Mouse (Mus musculus): ENCODE data around the gene Junb. TPM values are rescaled to one million over a fixed set of nuclear protein-coding genes. Genes with fewer than 3 reads are reported as not detected.
A peak's percentile ranks its signal among the peaks of the same experiment; 100 is the strongest.

Gene Junb
- polyA plus RNA-seq, 1 experiment: 19.2 TPM

DNA sequence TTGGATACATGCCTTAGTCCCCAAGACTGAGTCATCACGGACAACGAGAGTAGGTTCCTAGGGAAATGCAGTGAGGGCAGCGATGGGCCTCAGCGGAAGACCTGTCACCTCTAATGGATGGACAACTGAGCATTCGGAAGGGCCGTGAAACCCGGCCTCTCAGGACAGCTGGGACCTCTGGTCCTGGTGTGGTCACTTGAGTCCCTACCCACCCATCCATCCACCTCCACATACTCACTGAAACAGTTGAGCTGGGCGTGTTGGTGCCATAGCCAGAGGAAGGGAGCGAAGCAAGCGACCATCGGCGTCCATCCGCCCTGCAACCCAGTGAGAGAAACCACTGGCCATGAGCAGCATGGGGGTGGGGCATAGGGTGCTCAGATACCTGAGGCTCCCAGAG lies 47.9 kb downstream of the Junb start:
- H3K27ac ChIP-seq (ENCODE audit: insufficient read depth, low read depth, low read length): no peak overlapping the region
- no peaks in the 10 kb centered on the region for H3K36me3 ChIP-seq (ENCODE audit: control insufficient read depth, insufficient read depth, low read length)
- no peaks in the 10 kb centered on the region for H3K4me1 ChIP-seq (ENCODE audit: control insufficient read depth, insufficient read depth, low read length)
- no peak for DNase-seq
- WGBS: 80% methylated on average over 13 of the region's 13 CpGs
- TF ChIP-seq POLR2A (IDR thresholded peaks at IDR 0.05; ENCODE audit: low read depth, low read length): no peak
- no peak for TF ChIP-seq CTCF (conservative IDR thresholded peaks at IDR 0.05; ENCODE audit: insufficient read depth, insufficient read length, low read depth, low read length)
- H3K4me3 ChIP-seq (ENCODE audit: insufficient read depth, low read depth, low read length): no peak overlapping the region
- H3K27me3 ChIP-seq (replicated peaks; ENCODE audit: control insufficient read depth, insufficient read depth, low read length): peaks cover 3% of the 10 kb centered on the region

DNA sequence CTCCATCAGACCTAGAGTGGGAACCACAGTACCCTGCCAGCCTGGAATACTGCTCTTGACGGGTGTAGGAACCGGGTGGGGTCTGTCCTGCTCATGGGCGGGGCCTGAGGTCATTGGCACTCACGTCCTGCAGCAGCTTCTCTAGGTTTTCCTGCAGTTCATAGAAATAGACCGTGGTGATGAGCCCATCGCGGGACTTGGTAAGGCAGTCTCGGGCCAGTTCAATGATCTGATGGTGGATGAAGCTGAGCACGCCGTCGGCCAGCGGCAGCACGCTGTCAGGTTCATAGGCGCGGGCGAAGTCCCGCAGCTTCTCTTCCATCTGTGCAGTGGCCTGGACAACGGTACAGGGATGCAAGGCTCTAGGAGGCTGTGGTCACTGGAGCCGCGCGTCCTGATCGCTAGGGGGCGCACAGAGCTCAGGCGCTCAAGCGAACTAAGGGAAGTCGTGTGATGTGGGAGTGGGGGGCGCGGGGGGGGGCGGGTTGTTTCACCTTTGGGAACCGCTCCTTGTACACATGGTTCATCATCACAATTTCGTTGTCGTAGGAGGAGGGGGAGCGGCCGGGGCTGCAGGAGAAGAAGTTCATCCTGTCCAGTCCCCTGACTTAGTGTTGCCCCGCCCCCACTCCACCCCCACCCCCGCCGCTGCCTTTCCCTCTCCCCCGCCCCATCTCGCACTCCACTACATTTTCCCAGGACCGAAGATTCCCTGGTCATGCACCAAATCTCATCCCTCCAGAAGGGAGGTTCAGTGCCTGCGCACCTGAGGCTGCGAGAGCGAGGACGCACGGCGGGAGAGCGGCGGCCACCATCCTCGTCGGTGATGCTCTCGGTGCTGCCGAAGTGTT lies 49.8 kb downstream of the Junb start:
- peak; percentile 70 for DNase-seq

DNA sequence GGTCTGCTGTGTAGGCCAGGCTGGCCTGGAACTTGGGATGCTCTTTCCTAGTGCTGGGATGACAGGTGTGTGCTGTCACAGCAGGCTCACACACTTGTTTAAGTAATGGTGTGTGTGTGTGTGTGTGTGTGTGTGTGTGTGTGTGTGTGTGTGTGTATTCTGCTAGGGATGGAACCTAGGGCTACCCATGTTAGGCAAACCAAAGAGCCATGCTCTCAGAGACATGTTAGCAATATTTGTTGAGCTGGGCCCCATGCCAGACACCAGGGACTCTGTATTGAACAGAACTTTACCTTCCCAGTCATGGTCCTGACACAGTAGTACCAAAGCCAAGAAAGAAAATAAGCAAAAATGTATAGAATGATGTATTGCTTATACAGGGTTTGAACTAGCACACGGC lies 51.0 kb downstream of the Junb start:
- no peak for DNase-seq
- WGBS: 85% methylated on average over 1 of the region's 1 CpGs
- Histone ChIP-seq H3K4me1 (ENCODE audit: control insufficient read depth, insufficient read depth, low read length) (no peaks in the 10 kb centered on the region), H3K36me3 (ENCODE audit: control insufficient read depth, insufficient read depth, low read length) (no peaks in the 10 kb centered on the region), H3K27me3 (replicated peaks; ENCODE audit: control insufficient read depth, insufficient read depth, low read length) (no peaks in the 10 kb centered on the region), H3K4me3 (ENCODE audit: insufficient read depth, low read depth, low read length) (no peak overlapping the region), H3K27ac (ENCODE audit: insufficient read depth, low read depth, low read length) (no peak overlapping the region)
- TF ChIP-seq CTCF (conservative IDR thresholded peaks at IDR 0.05; ENCODE audit: insufficient read depth, insufficient read length, low read depth, low read length): no peak
- no peak for TF ChIP-seq POLR2A (IDR thresholded peaks at IDR 0.05; ENCODE audit: low read depth, low read length)

More for the DNA sequence above, 49.8 kb downstream of the Junb start:
- WGBS: 3% methylated on average over 52 of the region's 52 CpGs
- Histone ChIP-seq H3K4me3 (ENCODE audit: insufficient read depth, low read depth, low read length) (no peak overlapping the region), H3K36me3 (ENCODE audit: control insufficient read depth, insufficient read depth, low read length) (no peaks in the 10 kb centered on the region), H3K27ac (ENCODE audit: insufficient read depth, low read depth, low read length) (no peak overlapping the region), H3K27me3 (replicated peaks; ENCODE audit: control insufficient read depth, insufficient read depth, low read length) (no peaks in the 10 kb centered on the region), H3K4me1 (ENCODE audit: control insufficient read depth, insufficient read depth, low read length) (no peaks in the 10 kb centered on the region)
- TF ChIP-seq POLR2A (IDR thresholded peaks at IDR 0.05; ENCODE audit: low read depth, low read length): no peak
- peak; percentile 78 for TF ChIP-seq CTCF (conservative IDR thresholded peaks at IDR 0.05; ENCODE audit: insufficient read depth, insufficient read length, low read depth, low read length)

DNA sequence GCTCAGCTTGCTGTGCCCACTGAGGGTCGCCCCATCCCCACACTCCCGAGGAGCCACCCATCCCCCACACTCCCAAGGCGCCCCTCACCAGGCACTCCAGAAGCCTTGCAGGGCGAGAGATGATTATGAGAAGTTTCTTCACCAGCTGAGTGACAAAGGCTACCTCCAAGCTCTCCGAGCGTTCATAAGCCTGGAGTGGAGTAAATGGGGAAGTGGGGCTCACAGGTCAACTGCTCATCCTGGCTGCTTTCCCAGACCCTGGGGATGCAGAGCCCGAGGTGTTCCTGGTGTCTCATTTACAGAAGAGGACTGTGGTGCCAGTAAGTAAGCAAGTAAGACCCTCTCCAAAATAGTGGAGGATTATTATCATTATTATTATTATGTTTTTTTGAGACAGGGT lies 53.0 kb downstream of the Junb start:
- DNase-seq: no peak
- no peaks in the 10 kb centered on the region for H3K4me1 ChIP-seq (ENCODE audit: control insufficient read depth, insufficient read depth, low read length)
- H3K4me3 ChIP-seq (ENCODE audit: insufficient read depth, low read depth, low read length): no peak overlapping the region
- H3K27me3 ChIP-seq (replicated peaks; ENCODE audit: control insufficient read depth, insufficient read depth, low read length): no peaks in the 10 kb centered on the region
- no peak overlapping the region for H3K27ac ChIP-seq (ENCODE audit: insufficient read depth, low read depth, low read length)
- no peaks in the 10 kb centered on the region for H3K36me3 ChIP-seq (ENCODE audit: control insufficient read depth, insufficient read depth, low read length)
- WGBS: 51% methylated on average over 7 of the region's 7 CpGs
- no peak for TF ChIP-seq POLR2A (IDR thresholded peaks at IDR 0.05; ENCODE audit: low read depth, low read length)
- no peak for TF ChIP-seq CTCF (conservative IDR thresholded peaks at IDR 0.05; ENCODE audit: insufficient read depth, insufficient read length, low read depth, low read length)

Other genes starting within 250 kb of the Junb start
- 17.7 and 22.1 TPM in 2 replicates for gene Nfix, start 178.4 kb downstream of the Junb start, polyA plus RNA-seq (2012; rRNA removed)
- 4.4 and 4.5 TPM in 2 replicates for gene Dand5, start 155.9 kb downstream of the Junb start, polyA plus RNA-seq (2012; rRNA removed)
- gene Gadd45gip1, start 147.2 kb downstream of the Junb start, polyA plus RNA-seq (2012; rRNA removed): 24.2 and 41.0 TPM in 2 replicates
- gene Rad23a, start 138.1 kb downstream of the Junb start, polyA plus RNA-seq (2012; rRNA removed): 73.0 TPM in 2 replicates
- 316 and 337 TPM in 2 replicates for gene Calr, start 131.8 kb downstream of the Junb start, polyA plus RNA-seq (2012; rRNA removed)
- 37.5 and 37.6 TPM in 2 replicates for gene Farsa, start 121.7 kb downstream of the Junb start, polyA plus RNA-seq (2012; rRNA removed)
- gene Syce2, start 106.6 kb downstream of the Junb start, polyA plus RNA-seq (2012; rRNA removed): 0.87 and 1.7 TPM in 2 replicates
- gene Gcdh, start 84.8 kb downstream of the Junb start, polyA plus RNA-seq (2012; rRNA removed): 700 TPM in 2 replicates
- gene Klf1, start 76.8 kb downstream of the Junb start, polyA plus RNA-seq (2012; rRNA removed): 3.2 and 6.0 TPM in 2 replicates
- gene Dnase2a, start 70.2 kb downstream of the Junb start, polyA plus RNA-seq (2012; rRNA removed): 19.0 and 20.1 TPM in 2 replicates
- 0.18 and 0.38 TPM in 2 replicates for gene Mast1, start 41.4 kb downstream of the Junb start, polyA plus RNA-seq (2012; rRNA removed)
- gene Rtbdn, start 31.7 kb downstream of the Junb start, polyA plus RNA-seq (2012; rRNA removed): not detected in 2 replicates
- gene Gm49661, start 9.3 kb downstream of the Junb start, polyA plus RNA-seq (2012; rRNA removed): not detected in 2 replicates
- 304 and 376 TPM in 2 replicates for gene Prdx2, start 9.1 kb downstream of the Junb start, polyA plus RNA-seq (2012; rRNA removed)
- 29.4 and 34.4 TPM in 2 replicates for gene Rnaseh2a, start 9.0 kb downstream of the Junb start, polyA plus RNA-seq (2012; rRNA removed)
- 34.5 and 34.6 TPM in 2 replicates for gene Hook2, start 11.9 kb upstream of the Junb start, polyA plus RNA-seq (2012; rRNA removed)
- gene Best2, start 35.8 kb upstream of the Junb start, polyA plus RNA-seq (2012; rRNA removed): not detected in 2 replicates
- gene Asna1, start 46.6 kb upstream of the Junb start, polyA plus RNA-seq (2012; rRNA removed): 266 and 270 TPM in 2 replicates
- gene Trir, start 48.1 kb upstream of the Junb start, polyA plus RNA-seq (2012; rRNA removed): 103 and 111 TPM in 2 replicates
- gene Tnpo2, start 58.2 kb upstream of the Junb start, polyA plus RNA-seq (2012; rRNA removed): 36.1 and 45.0 TPM in 2 replicates
- gene Fbxw9, start 81.3 kb upstream of the Junb start, polyA plus RNA-seq (2012; rRNA removed): 32.6 and 39.6 TPM in 2 replicates
- gene Gm5741, start 89.3 kb upstream of the Junb start, polyA plus RNA-seq (2012; rRNA removed): 0.91 TPM in 1 of 2 replicates, not detected in the other
- gene Dhps, start 93.0 kb upstream of the Junb start, polyA plus RNA-seq (2012; rRNA removed): 26.0 and 30.8 TPM in 2 replicates
- gene Wdr83os, start 102.0 kb upstream of the Junb start, polyA plus RNA-seq (2012; rRNA removed): 141 and 157 TPM in 2 replicates
- gene Wdr83, start 102.6 kb upstream of the Junb start, polyA plus RNA-seq (2012; rRNA removed): 33.7 and 37.7 TPM in 2 replicates
- gene Man2b1, start 104.6 kb upstream of the Junb start, polyA plus RNA-seq (2012; rRNA removed): 111 and 116 TPM in 2 replicates
- gene Zfp791, start 144.4 kb upstream of the Junb start, polyA plus RNA-seq (2012; rRNA removed): 0.76 and 0.84 TPM in 2 replicates
- not detected in 2 replicates for gene Cks1brt, start 173.2 kb upstream of the Junb start, polyA plus RNA-seq (2012; rRNA removed)
- not detected in 2 replicates for gene Olfr371, start 247.3 kb upstream of the Junb start, polyA plus RNA-seq (2012; rRNA removed)